Mouse (Mus musculus) CD8-positive naive resting alpha-beta T cell, adult 2 months (primary cell): ENCODE measurements around the gene Fcor.

Experiments
- DNase-seq, 2 experiments: peaks; one replicate each; pipeline ENCODE4 v3.0.0; 2022; ENCODE audit warnings: low read depth in 2 of 2, low spot score in 2 of 2

Fcor gene

DNA sequence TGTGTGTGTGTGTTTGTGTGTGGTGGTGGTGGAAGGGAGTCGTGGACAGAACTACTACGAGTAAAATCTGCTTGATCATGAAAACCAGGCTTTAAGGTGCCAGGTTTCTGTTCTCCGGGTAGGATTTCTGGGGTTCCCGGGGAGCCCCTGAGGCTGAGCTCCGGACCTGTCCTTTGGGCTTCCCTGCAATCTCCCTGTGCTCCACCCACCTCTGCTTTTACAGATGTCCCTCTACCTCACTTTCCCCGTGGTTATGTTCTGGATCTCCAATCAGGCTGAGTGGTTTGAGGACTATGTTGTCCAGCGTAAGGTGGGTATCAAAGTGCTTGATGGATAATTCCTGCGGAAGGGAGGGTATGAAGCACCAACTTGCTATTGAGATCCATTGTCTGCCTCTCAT lies 50.0 kb downstream of the Fcor start:
- no peak for DNase-seq

DNA sequence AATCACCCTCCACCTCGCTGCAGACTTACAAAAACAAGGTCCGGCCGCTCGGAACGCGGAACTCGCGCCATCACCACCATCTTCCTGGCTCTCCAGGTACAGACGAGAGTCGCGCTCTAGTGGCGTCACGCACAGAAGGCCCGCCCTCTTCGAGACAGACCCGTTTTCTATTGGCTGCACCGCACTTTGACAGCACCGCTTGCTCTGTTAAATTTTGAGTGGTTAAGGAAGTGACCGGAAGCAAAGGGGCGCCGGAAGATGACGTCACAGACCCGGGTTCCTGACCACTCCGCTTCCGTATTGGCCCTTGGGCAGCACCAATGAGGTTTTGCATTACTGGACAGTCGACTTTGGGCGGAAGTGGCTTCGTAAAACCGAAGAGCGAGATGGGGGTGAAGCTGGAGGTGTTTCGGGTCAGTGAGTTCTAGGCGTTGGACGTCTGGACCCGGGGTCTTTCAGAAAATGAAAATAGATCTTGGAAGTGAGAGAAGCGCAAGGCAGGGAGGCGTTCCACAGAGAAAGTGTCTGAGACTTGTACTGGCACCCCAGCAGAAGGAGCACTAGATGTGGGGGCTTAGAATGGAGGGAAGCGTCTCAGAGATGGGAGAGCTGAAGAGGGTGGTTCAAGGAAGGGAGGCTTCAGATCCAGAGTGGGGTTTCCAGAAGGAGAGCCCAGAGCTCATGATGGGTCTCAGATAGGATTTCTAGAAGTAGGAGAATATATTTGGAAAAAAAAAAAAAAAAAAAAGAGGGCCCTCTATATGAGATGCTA lies 50.8 kb downstream of the Fcor start, which contains the start of the genes Xab2 and Pet100:
TSS of gene Xab2 (minus strand) at position 118 of the 772 bp plus-strand sequence.
TSS of gene Pet100 (plus strand) at position 350 of the 772 bp plus-strand sequence.
- DNase-seq, result peak; percentile 95 to 96
